Mouse (Mus musculus) ES-E14 (cell line): ENCODE results near the gene Cd9.

Experiments
- MAFK ChIP-seq: IDR thresholded peaks from 2 replicates; pipeline ENCODE4 v1.6.1; 2014; ENCODE audit warnings: mild to moderate bottlenecking, low read depth, low read length, inconsistent platforms; ENCODE audit not compliant: insufficient read depth
- ZC3H11A ChIP-seq: IDR thresholded peaks from 2 replicates; pipeline ENCODE4 v1.6.1; 2012; ENCODE audit warnings: low read depth, mild to moderate bottlenecking, inconsistent platforms, low read length, borderline replicate concordance

DNA sequence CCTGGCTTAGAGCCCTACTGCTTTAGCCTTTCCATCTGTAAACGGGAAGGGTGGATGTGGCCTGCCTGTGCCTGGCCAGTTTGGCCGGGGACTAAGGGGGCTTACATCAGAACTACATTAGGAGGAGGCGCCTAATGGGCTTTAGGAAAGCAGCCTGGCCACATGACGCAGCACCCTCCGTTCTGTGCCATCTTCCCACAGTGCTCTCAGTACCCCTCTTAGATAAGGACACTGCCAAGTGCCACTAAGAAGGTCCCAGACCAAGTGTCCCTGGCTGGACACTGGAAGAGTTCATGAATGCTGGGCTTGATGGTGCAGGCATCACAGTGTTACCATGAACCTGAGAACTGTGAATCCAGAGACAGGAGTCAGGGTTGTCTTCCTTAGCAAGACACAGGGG is 20.7 kb downstream of the Cd9 start:
- TF ChIP-seq MAFK, result no peak
- no peak for TF ChIP-seq ZC3H11A
